ENCODE assay signal across 10 mouse cellular contexts in the genomic region with DNA sequence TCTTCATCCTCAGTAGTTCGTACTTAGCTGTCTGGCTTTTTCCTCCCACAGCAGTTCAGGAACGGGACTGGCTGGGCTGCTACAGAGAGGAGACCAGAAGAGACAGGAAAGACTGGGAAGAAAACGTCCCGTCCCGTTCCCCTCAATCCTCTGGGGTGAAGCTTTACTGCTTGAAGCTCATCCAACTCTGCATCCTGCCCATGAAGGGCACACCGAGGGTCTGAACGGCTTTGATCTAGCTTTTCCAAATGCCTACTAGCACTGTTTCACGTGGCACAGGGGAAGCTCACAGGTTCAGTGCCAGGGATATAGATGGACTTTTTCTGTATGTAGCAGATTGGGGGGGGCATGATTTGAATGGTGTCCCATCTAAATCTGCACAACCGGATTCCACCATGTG. TPM values are rescaled to one million over a fixed set of nuclear protein-coding genes. Genes with fewer than 3 reads are reported as not detected.
DNase-seq lines count a peak whose midpoint lies in the region; ATAC-seq lines count a peak whose summit lies in the region.
"Had no signal": no experiment of that assay in that cellular context is flagged by ENCODE, and none has a peak within 500 bp of the region (broad histone marks: within the 10 kb centered on the region; RNA-seq: fewer than 3 reads in every experiment).

No protein-coding gene starts in this region.

- H3K27me3 ChIP-seq in heart, embryonic 10.5 days (ENCODE audit: insufficient read depth, poor library complexity, severe bottlenecking) = peaks cover 18% of the 10 kb centered on the region
- 0 out of 2 replicates have a peak, but pooled peaks cover 4% of the 10 kb centered on the region for H3K27me3 ChIP-seq in neural tube, embryonic 11.5 days (ENCODE audit: control insufficient read depth, insufficient read depth, low read length)
- H3K27me3 ChIP-seq in limb, embryonic 13.5 days = peaks cover 8% of the 10 kb centered on the region
- no peaks in the 10 kb centered on the region for H3K27me3 ChIP-seq in stomach, embryonic 16.5 days (ENCODE audit: control insufficient read depth, insufficient read depth, low read length)

- no peak for ATAC-seq in neural tube, embryonic 11.5 days (ENCODE audit: insufficient read depth, low FRiP score, low TSS enrichment)
- no peak for ATAC-seq in limb, embryonic 13.5 days (ENCODE audit: low FRiP score, low read depth)
- ATAC-seq in stomach, embryonic 16.5 days (ENCODE audit: insufficient read depth, low FRiP score) = no peak
- no peak for ATAC-seq in cerebellum, adult (ENCODE audit: insufficient number of reproducible peaks, low FRiP score, low TSS enrichment)

- H3K4me3 ChIP-seq in heart, embryonic 10.5 days = peak overlapping the region; percentile 60
- H3K4me3 ChIP-seq in neural tube, embryonic 11.5 days (ENCODE audit: low read depth, low read length) = peak overlapping the region; percentile 42; the same call in 1 of the 2 replicates
- peak overlapping the region; percentile 43 for H3K4me3 ChIP-seq in limb, embryonic 13.5 days
- peak overlapping the region; percentile 42; the same call in 1 of the 2 replicates for H3K4me3 ChIP-seq in stomach, embryonic 16.5 days (replicated peaks; ENCODE audit: low read length)

- H3K9me3 ChIP-seq in heart, embryonic 10.5 days = no peaks in the 10 kb centered on the region
- no peaks in the 10 kb centered on the region for H3K9me3 ChIP-seq in neural tube, embryonic 11.5 days (ENCODE audit: control insufficient read depth, low read length)
- no peaks in the 10 kb centered on the region for H3K9me3 ChIP-seq in limb, embryonic 13.5 days
- no peaks in the 10 kb centered on the region for H3K9me3 ChIP-seq in stomach, embryonic 16.5 days (replicated peaks; ENCODE audit: control insufficient read depth, low read length)

- WGBS in heart, embryonic 10.5 days = 33% methylated on average over 9 of the region's 9 CpGs
- WGBS in neural tube, embryonic 11.5 days = 25% methylated on average over 9 of the region's 9 CpGs
- 22% methylated on average over 9 of the region's 9 CpGs for WGBS in limb, embryonic 13.5 days
- WGBS in stomach, embryonic 16.5 days = 37% methylated on average over 9 of the region's 9 CpGs

- H3K4me1 ChIP-seq in heart, embryonic 10.5 days = 0 out of 2 replicates have a peak, but pooled peaks cover 5% of the 10 kb centered on the region
- peaks cover 4% of the 10 kb centered on the region; the same call in 1 of the 2 replicates for H3K4me1 ChIP-seq in neural tube, embryonic 11.5 days (ENCODE audit: control insufficient read depth, insufficient read depth, low read length)
- H3K4me1 ChIP-seq in limb, embryonic 13.5 days = peaks cover 27% of the 10 kb centered on the region
- 0 out of 2 replicates have a peak, but pooled peaks cover 2% of the 10 kb centered on the region for H3K4me1 ChIP-seq in stomach, embryonic 16.5 days (ENCODE audit: control insufficient read depth, insufficient read depth, low read length)

- peak overlapping the region; percentile 91 for H3K4me2 ChIP-seq in neural tube, embryonic 11.5 days (ENCODE audit: low read depth)
- peak overlapping the region; percentile 91 for H3K4me2 ChIP-seq in limb, embryonic 13.5 days (replicated peaks)
- H3K4me2 ChIP-seq in stomach, embryonic 16.5 days (ENCODE audit: low read depth, low read length) = peak overlapping the region; percentile 75

- H3K36me3 ChIP-seq in heart, embryonic 10.5 days = no peaks in the 10 kb centered on the region
- H3K36me3 ChIP-seq in neural tube, embryonic 11.5 days (ENCODE audit: control insufficient read depth, insufficient read depth, low read length) = no peaks in the 10 kb centered on the region
- no peaks in the 10 kb centered on the region for H3K36me3 ChIP-seq in limb, embryonic 13.5 days
- H3K36me3 ChIP-seq in stomach, embryonic 16.5 days (ENCODE audit: control insufficient read depth, insufficient read depth, low read length) = no peaks in the 10 kb centered on the region

- no peak for DNase-seq in heart, embryonic 10.5 days (ENCODE audit: low spot score)
- DNase-seq in heart, adult 8-10 months (ENCODE audit: low spot score) = no peak
- no peak for DNase-seq in neural tube, embryonic 11.5 days (ENCODE audit: low spot score)
- DNase-seq in neural tube, embryonic 10.5 days (ENCODE audit: extremely low spot score, low spot score) = no peak
- no peak for DNase-seq in layer of hippocampus, postnatal 25 days (ENCODE audit: extremely low spot score in 1 of 2, low spot score in 1 of 2)
- DNase-seq: B cell, adult 2 months; cerebellum, adult 8-10 months had no signal

- H3K27ac ChIP-seq in heart, embryonic 10.5 days = no peak overlapping the region
- H3K27ac ChIP-seq in neural tube, embryonic 11.5 days (ENCODE audit: low read depth, low read length) = no peak overlapping the region
- no peak overlapping the region for H3K27ac ChIP-seq in limb, embryonic 13.5 days
- no peak overlapping the region for H3K27ac ChIP-seq in stomach, embryonic 16.5 days (ENCODE audit: low read length)

- H3K9ac ChIP-seq in neural tube, embryonic 11.5 days (ENCODE audit: low read length) = no peak overlapping the region
- 0 out of 2 replicates have a peak overlapping the region, but pooled peaks have one; percentile 60 for H3K9ac ChIP-seq in limb, embryonic 13.5 days
- H3K9ac ChIP-seq in stomach, embryonic 16.5 days (ENCODE audit: low read length) = peak overlapping the region; percentile 66; the same call in 1 of the 2 replicates

RNA-seq across cellular contexts. Expression of a gene that starts 16.0 kb away (rescaled TPM):
- 9.2 and 11.6 TPM in 2 replicates for polyA plus RNA-seq in heart, embryonic 10.5 days (2016; fragmentation: Nextera tagmentation; extraction: Ambion mirVana)
- 1 to 10 TPM; 1.1 to 2.7 (median 1.7) TPM for total RNA-seq in heart, adult 8-10 months (2022)
- 11.7 and 14.2 TPM in 2 replicates for polyA plus RNA-seq in neural tube, embryonic 11.5 days (2014; fragmentation: Nextera tagmentation; extraction: Ambion mirVana)
- polyA plus RNA-seq in limb, embryonic 13.5 days (2015; fragmentation: Nextera tagmentation; extraction: Ambion mirVana) = 13.5 and 15.2 TPM in 2 replicates
- polyA plus RNA-seq in stomach, embryonic 16.5 days (2015; fragmentation: Nextera tagmentation; extraction: Ambion mirVana) = 14.4 and 15.6 TPM in 2 replicates
- 10 to 100 TPM in 1 of 2 experiments, 1 to 10 TPM in 1; 7.5 to 12.3 TPM for total RNA-seq in layer of hippocampus, postnatal 25 days (2021)

RNA-seq across cellular contexts. Expression of a gene that starts 43.2 kb away (rescaled TPM):
- 1.5 and 2.8 TPM in 2 replicates for polyA plus RNA-seq in heart, embryonic 10.5 days (2016; fragmentation: Nextera tagmentation; extraction: Ambion mirVana)
- total RNA-seq in heart, adult 8-10 months (2022) = 1 to 10 TPM; 3.8 to 5.8 (median 4.5) TPM
- polyA plus RNA-seq in neural tube, embryonic 11.5 days (2014; fragmentation: Nextera tagmentation; extraction: Ambion mirVana) = 0.95 and 1.1 TPM in 2 replicates
- 2.1 and 2.6 TPM in 2 replicates for polyA plus RNA-seq in limb, embryonic 13.5 days (2015; fragmentation: Nextera tagmentation; extraction: Ambion mirVana)
- 5.1 and 5.4 TPM in 2 replicates for polyA plus RNA-seq in stomach, embryonic 16.5 days (2015; fragmentation: Nextera tagmentation; extraction: Ambion mirVana)
- total RNA-seq in layer of hippocampus, postnatal 25 days (2021) = 1 to 10 TPM; 1.6 to 2.3 TPM
